Mouse (Mus musculus): Measurements from ENCODE around the gene Gatm. TPM values are rescaled to one million over a fixed set of nuclear protein-coding genes. Genes with fewer than 3 reads are reported as not detected.

The Gatm gene
- 28.0 and 30.6 TPM in 2 replicates for polyA plus RNA-seq (2015; fragmentation: Nextera tagmentation; extraction: Ambion mirVana)

- whole genome bisulfite sequencing (ENCODE audit: insufficient replicate concordance): 3% methylated on average over 48 of the region's 48 CpGs
- peak; percentile 71 for DNase-seq
- H3K27ac ChIP-seq (ENCODE audit: low read depth): peak within 1 kb of the TSS; percentile 36; the same call in 1 of the 2 replicates
Measured at GRCm38 (mm10) chr2:122610746-122611653, at the start of gene Gatm. Gatm (minus strand) TSS chr2:122611303.

GRCm38 (mm10) chr2:122659825-122660224 is 48.7 kb upstream of the Gatm start:
- Histone ChIP-seq H3K27me3 (ENCODE audit: insufficient read depth, low read length) (no peaks in the 10 kb centered on the region), H3K4me3 (ENCODE audit: low read depth, low read length) (no peak overlapping the region), H3K36me3 (replicated peaks; ENCODE audit: insufficient read depth, low read length) (no peaks in the 10 kb centered on the region), H3K4me2 (ENCODE audit: low read depth, low read length) (no peak overlapping the region), H3K9me3 (ENCODE audit: low read length) (no peaks in the 10 kb centered on the region), H3K4me1 (ENCODE audit: insufficient read depth) (no peaks in the 10 kb centered on the region), H3K9ac (replicated peaks) (no peak overlapping the region), H3K27ac (ENCODE audit: low read depth) (no peak overlapping the region)
- WGBS (ENCODE audit: insufficient replicate concordance): 50% methylated on average over 7 of the region's 7 CpGs
- DNase-seq (no peak), ATAC-seq (no peak)
- no peak for TF ChIP-seq EP300 (IDR thresholded peaks at IDR 0.05; ENCODE audit: low read depth)
- no peak for TF ChIP-seq CTCF (IDR thresholded peaks at IDR 0.05; ENCODE audit: low read depth)

More at GRCm38 (mm10) chr2:122610746-122611653, at the start of gene Gatm:
- H3K27me3 ChIP-seq (ENCODE audit: insufficient read depth, low read length): peaks cover 6% of the 10 kb centered on the region; the same call in 1 of the 2 replicates
- H3K9ac ChIP-seq (replicated peaks): no peak within 1 kb of the TSS; the same call in 1 of the 2 replicates
- H3K36me3 ChIP-seq (replicated peaks; ENCODE audit: insufficient read depth, low read length): no peaks in the 10 kb centered on the region
- H3K4me1 ChIP-seq (ENCODE audit: insufficient read depth): peaks cover 5% of the 10 kb centered on the region
- peak within 1 kb of the TSS; percentile 74 for H3K4me2 ChIP-seq (ENCODE audit: low read depth, low read length)
- no peak for TF ChIP-seq EP300 (IDR thresholded peaks at IDR 0.05; ENCODE audit: low read depth)
- no peak for TF ChIP-seq CTCF (IDR thresholded peaks at IDR 0.05; ENCODE audit: low read depth)
- ATAC-seq: peak; percentile 96
- peak within 1 kb of the TSS; percentile 51 for H3K4me3 ChIP-seq (ENCODE audit: low read depth, low read length)
- H3K9me3 ChIP-seq (ENCODE audit: low read length): no peaks in the 10 kb centered on the region

GRCm38 (mm10) chr2:122657707-122658524 is 46.8 kb upstream of the Gatm start:
- Histone ChIP-seq H3K4me3 (ENCODE audit: low read depth, low read length) (no peak overlapping the region), H3K9ac (replicated peaks) (no peak overlapping the region), H3K4me1 (ENCODE audit: insufficient read depth) (no peaks in the 10 kb centered on the region), H3K27me3 (ENCODE audit: insufficient read depth, low read length) (no peaks in the 10 kb centered on the region), H3K36me3 (replicated peaks; ENCODE audit: insufficient read depth, low read length) (no peaks in the 10 kb centered on the region), H3K27ac (ENCODE audit: low read depth) (no peak overlapping the region), H3K9me3 (ENCODE audit: low read length) (no peaks in the 10 kb centered on the region), H3K4me2 (ENCODE audit: low read depth, low read length) (no peak overlapping the region)
- no peak for ATAC-seq
- no peak for DNase-seq
- WGBS (ENCODE audit: insufficient replicate concordance): 72% methylated on average over 11 of the region's 11 CpGs
- TF ChIP-seq EP300 (IDR thresholded peaks at IDR 0.05; ENCODE audit: low read depth) (no peak), CTCF (IDR thresholded peaks at IDR 0.05; ENCODE audit: low read depth) (no peak)

GRCm38 (mm10) chr2:122656767-122657166 is 45.7 kb upstream of the Gatm start:
- Histone ChIP-seq H3K27ac (ENCODE audit: low read depth) (no peak overlapping the region), H3K9ac (replicated peaks) (no peak overlapping the region), H3K4me3 (ENCODE audit: low read depth, low read length) (no peak overlapping the region), H3K4me1 (ENCODE audit: insufficient read depth) (peaks cover 4% of the 10 kb centered on the region; the same call in 1 of the 2 replicates), H3K36me3 (replicated peaks; ENCODE audit: insufficient read depth, low read length) (no peaks in the 10 kb centered on the region), H3K27me3 (ENCODE audit: insufficient read depth, low read length) (no peaks in the 10 kb centered on the region), H3K4me2 (ENCODE audit: low read depth, low read length) (no peak overlapping the region), H3K9me3 (ENCODE audit: low read length) (no peaks in the 10 kb centered on the region)
- DNase-seq (no peak), ATAC-seq (no peak)
- no peak for TF ChIP-seq CTCF (IDR thresholded peaks at IDR 0.05; ENCODE audit: low read depth)
- no peak for TF ChIP-seq EP300 (IDR thresholded peaks at IDR 0.05; ENCODE audit: low read depth)
- WGBS (ENCODE audit: insufficient replicate concordance): 53% methylated on average over 9 of the region's 9 CpGs

- Histone ChIP-seq H3K9ac (replicated peaks) (no peak overlapping the region), H3K27ac (ENCODE audit: low read depth) (no peak overlapping the region), H3K9me3 (ENCODE audit: low read length) (no peaks in the 10 kb centered on the region), H3K4me2 (ENCODE audit: low read depth, low read length) (no peak overlapping the region), H3K36me3 (replicated peaks; ENCODE audit: insufficient read depth, low read length) (no peaks in the 10 kb centered on the region), H3K4me3 (ENCODE audit: low read depth, low read length) (no peak overlapping the region), H3K4me1 (ENCODE audit: insufficient read depth) (peaks cover 8% of the 10 kb centered on the region; the same call in 1 of the 2 replicates), H3K27me3 (ENCODE audit: insufficient read depth, low read length) (no peaks in the 10 kb centered on the region)
- ATAC-seq: no peak
- 51% methylated on average over 2 of the region's 2 CpGs for WGBS (ENCODE audit: insufficient replicate concordance)
- no peak for TF ChIP-seq EP300 (IDR thresholded peaks at IDR 0.05; ENCODE audit: low read depth)
- no peak for TF ChIP-seq CTCF (IDR thresholded peaks at IDR 0.05; ENCODE audit: low read depth)
- DNase-seq: no peak
Measured at GRCm38 (mm10) chr2:122656052-122656451, 44.9 kb upstream of the Gatm start.
